Mouse (Mus musculus) midbrain, embryonic 16.5 days (tissue): Measurements from ENCODE around the gene Golm1. TPM values are rescaled to one million over a fixed set of nuclear protein-coding genes. Genes with fewer than 3 reads are reported as not detected.

Experiments used
- ATAC-seq: fragments of 200-750 bp; cut with Nextera tagmentation; 2 replicates; pipeline ENCODE4 v1.8.0; 2017; ENCODE audit warnings: moderate TSS enrichment
- H3K27ac ChIP-seq: fragments of 300-500 bp; sonication (generic); 2 replicates; pipeline ENCODE4 v1.5.1; 2014; ENCODE audit warnings: mild to moderate bottlenecking, low read length, mixed read lengths
- H3K27me3 ChIP-seq: fragments of 300-500 bp; sonication (generic); 2 replicates; pipeline ENCODE4 v1.6.1; 2014; ENCODE audit warnings: low read depth, low read length, mixed read lengths; ENCODE audit not compliant: control insufficient read depth, insufficient read depth
- H3K36me3 ChIP-seq: fragments of 300-500 bp; sonication (generic); 2 replicates; pipeline ENCODE4 v1.6.1; 2014; ENCODE audit warnings: mild to moderate bottlenecking, low read length, moderate library complexity, mixed read lengths; ENCODE audit not compliant: control insufficient read depth, insufficient read depth
- H3K4me1 ChIP-seq: fragments of 300-500 bp; sonication (generic); 2 replicates; pipeline ENCODE4 v1.6.1; 2014; ENCODE audit warnings: mild to moderate bottlenecking, low read length, mixed read lengths; ENCODE audit not compliant: control insufficient read depth, insufficient read depth
- H3K4me2 ChIP-seq: fragments of 300-500 bp; sonication (generic); 2 replicates; pipeline ENCODE4 v1.6.1; 2014; ENCODE audit warnings: mild to moderate bottlenecking, low read length, mixed read lengths
- H3K4me3 ChIP-seq: fragments of 300-500 bp; sonication (generic); 2 replicates; pipeline ENCODE4 v1.5.1; 2014; ENCODE audit warnings: low read depth, mild to moderate bottlenecking, low read length, moderate library complexity, mixed read lengths
- H3K9ac ChIP-seq: fragments of 300-500 bp; sonication (generic); 2 replicates; pipeline ENCODE4 v1.6.1; 2014; ENCODE audit warnings: low read depth, low read length, mixed read lengths
- H3K9me3 ChIP-seq: fragments of 300-500 bp; sonication (generic); replicated peaks from 2 replicates; pipeline ENCODE4 v1.6.1; 2014; ENCODE audit warnings: mild to moderate bottlenecking, low read length, mixed read lengths; ENCODE audit not compliant: control insufficient read depth, poor library complexity, severe bottlenecking
- WGBS: fragments of 180-500 bp; shearing (Covaris S2); extraction: QIAGEN DNeasy Blood & Tissue Kit; methylation state at CpG from one replicate; pipeline ENCODE4 v1.1.7; 2014; 5-methylcytosine and 5-hydroxymethylcytosine counted together
- polyA plus RNA-seq: library from polyadenylated mRNA; unstranded; fragments of >200 nt; fragmentation: Nextera tagmentation; extraction: Ambion mirVana; gene quantifications from 2 replicates; pipeline ENCODE4 v1.2.1, GENCODE M21; 2015

The Golm1 gene
- polyA plus RNA-seq, 1 experiment from 2014 or later, result 18.4 TPM

- H3K9me3 ChIP-seq, result no peaks in the 10 kb centered on the region
- 8% methylated on average over 4 of the region's 4 CpGs for WGBS
- H3K27ac ChIP-seq, result peak overlapping the region; percentile 57; the same call in 1 of the 2 replicates
- H3K9ac ChIP-seq, result no peak overlapping the region
- H3K4me2 ChIP-seq, result no peak overlapping the region
- no peaks in the 10 kb centered on the region for H3K36me3 ChIP-seq
- 0 out of 2 replicates have a peak, but pooled peaks have one; percentile 33 for ATAC-seq
- no peaks in the 10 kb centered on the region for H3K27me3 ChIP-seq
- no peak overlapping the region for H3K4me3 ChIP-seq
- peaks cover 11% of the 10 kb centered on the region; the same call in 1 of the 2 replicates for H3K4me1 ChIP-seq
These were observed 18.6 kb downstream of the Golm1 start for GRCm38 (mm10) chr13:59656975-59657388.

GRCm38 (mm10) chr13:59656316-59656832 is 19.2 kb downstream of the Golm1 start:
- no peak overlapping the region for H3K4me3 ChIP-seq
- peak overlapping the region; percentile 8; the same call in 1 of the 2 replicates for H3K27ac ChIP-seq
- H3K9me3 ChIP-seq, result no peaks in the 10 kb centered on the region
- no peak overlapping the region for H3K9ac ChIP-seq
- H3K36me3 ChIP-seq, result no peaks in the 10 kb centered on the region
- 45% methylated on average over 10 of the region's 10 CpGs for WGBS
- H3K4me2 ChIP-seq, result no peak overlapping the region
- peaks cover 11% of the 10 kb centered on the region; the same call in 1 of the 2 replicates for H3K4me1 ChIP-seq
- H3K27me3 ChIP-seq, result no peaks in the 10 kb centered on the region
- ATAC-seq, result no peak

DNA sequence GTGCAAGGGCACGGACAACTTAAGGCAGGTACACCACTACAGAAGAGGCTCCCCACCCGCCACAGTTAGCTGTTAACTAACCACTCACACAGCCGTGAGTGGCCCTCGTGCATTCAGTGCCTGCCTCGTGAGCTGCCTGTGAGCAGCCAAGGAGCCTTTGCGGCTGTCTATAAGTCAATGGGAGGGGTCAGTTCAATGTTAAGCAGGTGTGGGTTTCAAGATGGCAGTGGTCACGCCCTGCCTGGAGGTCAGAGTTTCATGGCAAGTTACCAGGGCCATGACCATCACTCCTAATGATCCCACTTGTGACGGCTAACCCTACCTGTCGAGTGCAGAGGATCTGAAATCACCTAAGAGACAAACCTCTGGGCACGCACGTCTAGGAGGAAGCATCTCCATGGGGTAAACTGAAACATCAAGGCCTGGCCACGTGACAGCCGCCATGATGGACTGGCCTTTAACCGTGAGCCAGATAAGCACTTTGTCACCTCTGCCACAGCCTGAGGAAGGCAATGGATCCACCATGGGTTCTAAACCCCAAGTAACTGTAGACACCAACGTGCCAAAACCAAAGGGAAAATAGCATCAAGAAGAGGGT is 19.8 kb downstream of the Golm1 start:
- Histone ChIP-seq H3K9ac (no peak overlapping the region), H3K27me3 (no peaks in the 10 kb centered on the region), H3K27ac (no peak overlapping the region), H3K4me1 (peaks cover 11% of the 10 kb centered on the region; the same call in 1 of the 2 replicates), H3K9me3 (no peaks in the 10 kb centered on the region), H3K36me3 (no peaks in the 10 kb centered on the region), H3K4me2 (no peak overlapping the region), H3K4me3 (no peak overlapping the region)
- no peak for ATAC-seq
- 92% methylated on average over 15 of the region's 15 CpGs for WGBS

DNA sequence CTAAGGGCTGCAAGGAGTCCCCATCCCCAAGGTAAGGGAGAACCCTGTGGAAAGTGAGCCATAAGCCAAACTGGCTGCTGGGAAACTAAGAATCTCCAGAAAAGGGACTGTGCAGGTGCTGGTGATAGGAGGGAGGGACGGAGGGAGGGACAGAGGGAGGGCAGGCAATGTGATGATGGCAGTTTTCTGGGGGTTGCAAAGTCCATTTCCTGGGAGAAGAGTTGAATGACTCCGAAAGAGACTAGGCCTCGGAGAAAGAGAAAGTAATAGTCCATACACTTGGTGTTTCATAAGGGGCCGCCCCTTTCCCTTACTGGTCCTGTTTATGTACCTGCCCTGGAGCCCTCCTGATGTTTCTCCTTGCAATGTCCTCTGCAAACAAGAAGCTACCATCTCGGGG is 21.1 kb downstream of the Golm1 start:
- H3K36me3 ChIP-seq, result no peaks in the 10 kb centered on the region
- H3K9ac ChIP-seq, result no peak overlapping the region
- no peak for ATAC-seq
- H3K4me1 ChIP-seq, result peaks cover 11% of the 10 kb centered on the region; the same call in 1 of the 2 replicates
- WGBS, result 96% methylated on average over 5 of the region's 5 CpGs
- H3K9me3 ChIP-seq, result no peaks in the 10 kb centered on the region
- no peak overlapping the region for H3K4me2 ChIP-seq
- no peaks in the 10 kb centered on the region for H3K27me3 ChIP-seq
- H3K27ac ChIP-seq, result no peak overlapping the region
- H3K4me3 ChIP-seq, result no peak overlapping the region

- ATAC-seq, result 0 out of 2 replicates have a peak, but pooled peaks have one; percentile 5
- Histone ChIP-seq H3K27ac (no peak overlapping the region), H3K4me2 (no peak overlapping the region), H3K27me3 (no peaks in the 10 kb centered on the region), H3K9ac (no peak overlapping the region), H3K4me1 (peaks cover 11% of the 10 kb centered on the region; the same call in 1 of the 2 replicates), H3K36me3 (no peaks in the 10 kb centered on the region), H3K9me3 (no peaks in the 10 kb centered on the region), H3K4me3 (no peak overlapping the region)
- WGBS, result 62% methylated on average over 3 of the region's 3 CpGs
These were observed 22.5 kb downstream of the Golm1 start for GRCm38 (mm10) chr13:59653136-59653535.

GRCm38 (mm10) chr13:59652651-59653050 is 23.0 kb downstream of the Golm1 start:
- H3K9me3 ChIP-seq, result no peaks in the 10 kb centered on the region
- no peak overlapping the region for H3K27ac ChIP-seq
- no peaks in the 10 kb centered on the region for H3K27me3 ChIP-seq
- no peak overlapping the region for H3K4me2 ChIP-seq
- H3K9ac ChIP-seq, result no peak overlapping the region
- H3K36me3 ChIP-seq, result no peaks in the 10 kb centered on the region
- H3K4me3 ChIP-seq, result no peak overlapping the region
- H3K4me1 ChIP-seq, result peaks cover 11% of the 10 kb centered on the region; the same call in 1 of the 2 replicates
- ATAC-seq, result peak; percentile 32; the same call in 1 of the 2 replicates
- 25% methylated on average over 5 of the region's 5 CpGs for WGBS

GRCm38 (mm10) chr13:59649781-59650180 is 25.8 kb downstream of the Golm1 start:
- Histone ChIP-seq H3K27ac (no peak overlapping the region), H3K4me1 (peaks cover 11% of the 10 kb centered on the region; the same call in 1 of the 2 replicates), H3K27me3 (no peaks in the 10 kb centered on the region), H3K9me3 (no peaks in the 10 kb centered on the region), H3K9ac (no peak overlapping the region), H3K4me3 (no peak overlapping the region), H3K4me2 (no peak overlapping the region), H3K36me3 (no peaks in the 10 kb centered on the region)
- WGBS, result 85% methylated on average over 5 of the region's 5 CpGs
- no peak for ATAC-seq

DNA sequence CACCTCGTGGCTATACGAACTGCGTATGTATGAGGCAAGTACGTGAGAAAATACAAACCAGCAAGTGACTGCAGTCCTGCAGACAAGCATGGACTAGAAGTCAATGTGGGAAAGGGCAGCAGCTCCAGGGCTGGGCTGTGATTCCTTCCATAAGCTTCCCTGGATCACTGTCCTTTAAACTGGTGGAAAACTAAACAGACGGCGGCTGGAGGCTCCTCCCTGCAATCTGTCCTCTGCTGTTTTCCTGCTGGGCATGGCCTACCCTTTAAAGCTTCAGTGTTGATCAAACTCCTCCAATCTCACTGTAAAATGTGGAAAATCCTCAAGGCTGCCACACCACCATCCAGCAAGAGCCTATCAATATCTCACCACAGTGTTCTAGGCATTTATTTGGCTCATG is 27.0 kb downstream of the Golm1 start:
- no peak overlapping the region for H3K9ac ChIP-seq
- no peak overlapping the region for H3K4me2 ChIP-seq
- no peak overlapping the region for H3K4me3 ChIP-seq
- no peaks in the 10 kb centered on the region for H3K36me3 ChIP-seq
- no peak overlapping the region for H3K27ac ChIP-seq
- no peaks in the 10 kb centered on the region for H3K9me3 ChIP-seq
- 88% methylated on average over 6 of the region's 6 CpGs for WGBS
- H3K4me1 ChIP-seq, result peaks cover 11% of the 10 kb centered on the region; the same call in 1 of the 2 replicates
- ATAC-seq, result no peak
- H3K27me3 ChIP-seq, result no peaks in the 10 kb centered on the region

GRCm38 (mm10) chr13:59647484-59647883 is 28.1 kb downstream of the Golm1 start:
- Histone ChIP-seq H3K4me1 (peaks cover under 1% of the 10 kb centered on the region; the same call in 1 of the 2 replicates), H3K27me3 (no peaks in the 10 kb centered on the region), H3K4me3 (no peak overlapping the region), H3K36me3 (no peaks in the 10 kb centered on the region), H3K9ac (no peak overlapping the region), H3K9me3 (no peaks in the 10 kb centered on the region), H3K27ac (no peak overlapping the region), H3K4me2 (no peak overlapping the region)
- WGBS, result 78% methylated on average over 6 of the region's 6 CpGs
- no peak for ATAC-seq
